Mouse (Mus musculus) testis, adult 2 months (tissue): ENCODE data around the gene Lpcat1. TPM values are rescaled to one million over a fixed set of nuclear protein-coding genes. Genes with fewer than 3 reads are reported as not detected.
A peak's percentile ranks its signal among the peaks of the same experiment; 100 is the strongest.

Source experiments
- H3K27ac ChIP-seq: fragments of 200-500 bp; 2 replicates; pipeline ENCODE4 v1.5.1; 2012; ENCODE audit warnings: low read depth, low read length; ENCODE audit not compliant: control insufficient read depth, insufficient read depth
- H3K27me3 ChIP-seq: fragments of 200-500 bp; 2 replicates; pipeline ENCODE4 v1.6.1; 2012; ENCODE audit warnings: mild to moderate bottlenecking, low read length, moderate library complexity; ENCODE audit not compliant: control insufficient read depth, insufficient read depth
- H3K36me3 ChIP-seq: fragments of 200-500 bp; 2 replicates; pipeline ENCODE4 v1.6.1; 2012; ENCODE audit warnings: mild to moderate bottlenecking, low read length; ENCODE audit not compliant: control insufficient read depth, insufficient read depth
- H3K4me1 ChIP-seq: fragments of 200-500 bp; 2 replicates; pipeline ENCODE4 v1.6.1; 2012; ENCODE audit warnings: low read length; ENCODE audit not compliant: control insufficient read depth, insufficient read depth
- H3K4me3 ChIP-seq: fragments of 200-500 bp; 2 replicates; pipeline ENCODE4 v1.5.1; 2012; ENCODE audit warnings: low read depth, mild to moderate bottlenecking, low read length, moderate library complexity, mixed read lengths; ENCODE audit not compliant: control insufficient read depth
- CTCF ChIP-seq: fragments of 200-500 bp; IDR thresholded peaks from 2 replicates; pipeline ENCODE4 v1.5.1; 2012; ENCODE audit warnings: low read depth, mild to moderate bottlenecking, inconsistent platforms, low read length, moderate library complexity; ENCODE audit not compliant: control insufficient read depth, insufficient read depth, insufficient replicate concordance
- POLR2A ChIP-seq: fragments of 200-500 bp; IDR thresholded peaks from 2 replicates; pipeline ENCODE4 v1.6.1; 2012; ENCODE audit warnings: low read depth, mild to moderate bottlenecking, inconsistent platforms, low read length, moderate library complexity; ENCODE audit not compliant: control insufficient read depth
- polyA plus RNA-seq: library from polyadenylated mRNA; depleted of rRNA; stranded (reverse); fragments of >200 nt; gene quantifications from 2 replicates; pipeline ENCODE4 v1.2.3, GENCODE M21; 2012

Lpcat1 gene
- polyA plus RNA-seq, 1 experiment: 2.0 TPM

DNA sequence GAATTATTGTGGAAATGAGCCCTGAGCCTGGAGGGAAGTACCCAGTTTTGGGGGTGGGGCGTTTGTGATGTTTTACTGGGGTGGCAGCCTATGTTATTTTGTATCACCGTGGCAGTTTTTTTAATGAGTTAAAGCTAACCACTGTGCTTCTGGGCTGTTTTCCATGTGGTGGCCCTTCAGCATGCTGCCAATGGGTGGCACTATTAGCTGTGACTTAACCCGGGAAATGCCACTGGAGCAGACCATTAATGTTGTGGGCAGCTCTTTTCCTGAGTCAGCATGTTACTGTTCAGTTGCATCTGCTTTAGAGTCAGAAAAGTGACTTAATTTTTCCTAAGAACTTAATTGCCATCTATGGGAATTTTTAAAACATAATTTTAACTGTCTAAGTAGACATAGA lies 5.5 kb downstream of the Lpcat1 start:
- TF ChIP-seq CTCF: no peak
- TF ChIP-seq POLR2A: no peak
- Histone ChIP-seq H3K36me3 (no peaks in the 10 kb centered on the region), H3K27me3 (no peaks in the 10 kb centered on the region), H3K4me3 (no peak overlapping the region), H3K4me1 (peaks cover 5% of the 10 kb centered on the region), H3K27ac (no peak overlapping the region)

- Histone ChIP-seq H3K36me3 (no peaks in the 10 kb centered on the region), H3K27ac (no peak overlapping the region), H3K4me3 (no peak overlapping the region), H3K4me1 (no peaks in the 10 kb centered on the region), H3K27me3 (no peaks in the 10 kb centered on the region)
- TF ChIP-seq CTCF (no peak), POLR2A (no peak)
Measured at GRCm38 (mm10) chr13:73473746-73474145, 6.7 kb downstream of the Lpcat1 start.

- Histone ChIP-seq H3K4me1 (no peaks in the 10 kb centered on the region), H3K4me3 (no peak overlapping the region), H3K36me3 (no peaks in the 10 kb centered on the region), H3K27me3 (no peaks in the 10 kb centered on the region), H3K27ac (no peak overlapping the region)
- no peak for TF ChIP-seq CTCF
- no peak for TF ChIP-seq POLR2A
Measured at GRCm38 (mm10) chr13:73474163-73474562, 7.2 kb downstream of the Lpcat1 start.

GRCm38 (mm10) chr13:73475058-73475980 lies 8.3 kb downstream of the Lpcat1 start:
- Histone ChIP-seq H3K4me1 (no peaks in the 10 kb centered on the region), H3K36me3 (no peaks in the 10 kb centered on the region), H3K27me3 (no peaks in the 10 kb centered on the region), H3K4me3 (no peak overlapping the region), H3K27ac (no peak overlapping the region)
- TF ChIP-seq CTCF (no peak), POLR2A (no peak)

DNA sequence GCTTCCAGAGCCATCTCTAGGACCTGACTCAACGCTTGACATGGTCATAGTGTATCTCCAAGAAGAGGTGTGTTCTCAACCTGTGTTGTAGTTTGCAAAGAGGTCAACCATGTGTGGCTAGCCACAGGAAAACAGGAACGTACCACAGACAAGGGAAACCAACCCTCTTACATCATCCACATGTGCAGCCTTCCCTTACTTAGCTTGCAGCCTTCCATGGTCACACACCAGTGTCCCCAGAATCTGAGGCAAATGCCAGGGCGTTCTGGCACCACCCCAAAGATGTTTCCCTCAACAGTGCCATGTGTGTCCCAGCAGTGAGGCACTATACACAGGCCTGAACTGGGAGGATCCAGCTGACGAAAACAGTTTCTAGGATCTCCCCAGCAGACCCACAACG lies 9.3 kb downstream of the Lpcat1 start:
- Histone ChIP-seq H3K27ac (no peak overlapping the region), H3K27me3 (no peaks in the 10 kb centered on the region), H3K4me1 (no peaks in the 10 kb centered on the region), H3K36me3 (no peaks in the 10 kb centered on the region), H3K4me3 (no peak overlapping the region)
- no peak for TF ChIP-seq POLR2A

DNA sequence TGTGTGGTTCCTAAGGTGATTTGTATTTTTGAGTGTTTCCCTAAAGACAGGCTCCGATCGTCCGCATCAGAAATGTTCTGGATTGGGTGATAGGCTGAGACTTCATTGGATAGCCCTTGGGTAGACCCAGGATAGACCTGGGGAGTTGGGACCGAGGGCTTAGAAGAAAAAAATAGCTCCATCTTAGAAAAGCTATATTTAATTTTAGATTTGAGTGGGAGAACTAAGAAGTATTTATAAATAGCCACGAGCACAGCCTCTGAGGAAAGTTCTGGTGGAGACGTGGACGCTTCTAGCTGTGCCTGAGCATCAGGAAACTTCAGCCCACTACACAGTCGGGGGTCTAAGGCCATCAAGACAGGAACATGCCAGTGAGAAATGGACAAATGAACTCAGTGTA lies 9.8 kb downstream of the Lpcat1 start:
- TF ChIP-seq CTCF: no peak
- no peak for TF ChIP-seq POLR2A
- Histone ChIP-seq H3K36me3 (no peaks in the 10 kb centered on the region), H3K4me1 (peaks cover under 1% of the 10 kb centered on the region; the same call in 1 of the 2 replicates), H3K4me3 (no peak overlapping the region), H3K27me3 (no peaks in the 10 kb centered on the region), H3K27ac (no peak overlapping the region)

- Histone ChIP-seq H3K4me3 (no peak overlapping the region), H3K4me1 (peaks cover 2% of the 10 kb centered on the region; the same call in 1 of the 2 replicates), H3K27ac (no peak overlapping the region), H3K36me3 (no peaks in the 10 kb centered on the region), H3K27me3 (no peaks in the 10 kb centered on the region)
- no peak for TF ChIP-seq CTCF
- TF ChIP-seq POLR2A: no peak
Measured at GRCm38 (mm10) chr13:73477841-73478240, 10.8 kb downstream of the Lpcat1 start.

- H3K36me3 ChIP-seq: no peaks in the 10 kb centered on the region
- peaks cover 2% of the 10 kb centered on the region; the same call in 1 of the 2 replicates for H3K4me1 ChIP-seq
- peak overlapping the region; percentile 16; the same call in 1 of the 2 replicates for H3K27ac ChIP-seq
- no peaks in the 10 kb centered on the region for H3K27me3 ChIP-seq
- TF ChIP-seq CTCF (no peak), POLR2A (no peak)
- H3K4me3 ChIP-seq: no peak overlapping the region
Measured at GRCm38 (mm10) chr13:73482476-73482875, 15.5 kb downstream of the Lpcat1 start.
